Mouse (Mus musculus) cerebellum, adult 2 months (tissue): ENCODE measurements at regions not wholly inside any gene's neighbourhood (a gene's known extent, or its start where the extent isn't known, plus 50 kb on each side); places are given as distances from the start of the nearest gene placed in this dataset.

Experiments used
- DNase-seq, 2 experiments: peaks; one replicate each; pipeline ENCODE4 v3.0.0; 2021
- H3K27ac ChIP-seq: fragments of 200-500 bp; 2 replicates; pipeline ENCODE4 v1.5.1; 2012; ENCODE audit warnings: low read length, control low read depth, inconsistent platforms; ENCODE audit not compliant: insufficient read depth
- H3K27me3 ChIP-seq: fragments of 200-500 bp; 2 replicates; pipeline ENCODE4 v1.6.1; 2012; ENCODE audit warnings: inconsistent platforms, mild to moderate bottlenecking, low read length, moderate library complexity; ENCODE audit not compliant: control insufficient read depth, insufficient read depth
- H3K4me1 ChIP-seq: fragments of 200-500 bp; 2 replicates; pipeline ENCODE4 v1.6.1; 2011; ENCODE audit warnings: low read length; ENCODE audit not compliant: control insufficient read depth, insufficient read depth
- H3K4me3 ChIP-seq: fragments of 200-500 bp; replicated peaks from 2 replicates; pipeline ENCODE3; 2011; ENCODE audit warnings: mild to moderate bottlenecking, low read depth, low read length, control low read depth; ENCODE audit not compliant: insufficient read depth
- CTCF ChIP-seq: fragments of 200-500 bp; IDR thresholded peaks from 2 replicates; pipeline ENCODE4 v1.5.1; 2011; ENCODE audit warnings: low read depth, mild to moderate bottlenecking, control low read depth, low read length, moderate library complexity, borderline replicate concordance; ENCODE audit not compliant: insufficient read depth
- POLR2A ChIP-seq: fragments of 200-500 bp; IDR thresholded peaks from 2 replicates; pipeline ENCODE4 v1.6.1; 2011; ENCODE audit warnings: low read length, control low read depth, borderline replicate concordance; ENCODE audit not compliant: insufficient read depth
- WGBS: fragments of 180-500 bp; shearing (Covaris S2); methylation state at CpG from one replicate; pipeline ENCODE4 v1.1.7; 2018; 5-methylcytosine and 5-hydroxymethylcytosine counted together

GRCm38 (mm10) chr16:10098511-10098910, 71.5 kb upstream of the Rpl39l start:
- TF ChIP-seq POLR2A (no peak), CTCF (no peak)
- WGBS = 89% methylated on average over 11 of the region's 11 CpGs

GRCm38 (mm10) chr16:10088461-10089353, 81.3 kb upstream of the Rpl39l start:
- peak; percentile 8 to 23 for DNase-seq
- no peaks in the 10 kb centered on the region for H3K4me1 ChIP-seq
- H3K27ac ChIP-seq = no peak overlapping the region
- H3K4me3 ChIP-seq = no peak overlapping the region
- WGBS = 52% methylated on average over 18 of the region's 18 CpGs
- TF ChIP-seq POLR2A (no peak), CTCF (peak; percentile 58; the same call in 1 of the 2 replicates)
- H3K27me3 ChIP-seq = no peaks in the 10 kb centered on the region

More at GRCm38 (mm10) chr16:10098511-10098910, 71.5 kb upstream of the Rpl39l start:
- Histone ChIP-seq H3K4me3 (no peak overlapping the region), H3K27ac (no peak overlapping the region), H3K27me3 (no peaks in the 10 kb centered on the region), H3K4me1 (no peaks in the 10 kb centered on the region)
- DNase-seq = no peak

GRCm38 (mm10) chr16:10086341-10086740, 83.7 kb upstream of the Rpl39l start:
- DNase-seq = no peak
- 28% methylated on average over 1 of the region's 1 CpGs for WGBS
- H3K27me3 ChIP-seq = no peaks in the 10 kb centered on the region
- H3K4me3 ChIP-seq = no peak overlapping the region
- H3K27ac ChIP-seq = no peak overlapping the region
- TF ChIP-seq CTCF (no peak), POLR2A (no peak)
- no peaks in the 10 kb centered on the region for H3K4me1 ChIP-seq

DNA sequence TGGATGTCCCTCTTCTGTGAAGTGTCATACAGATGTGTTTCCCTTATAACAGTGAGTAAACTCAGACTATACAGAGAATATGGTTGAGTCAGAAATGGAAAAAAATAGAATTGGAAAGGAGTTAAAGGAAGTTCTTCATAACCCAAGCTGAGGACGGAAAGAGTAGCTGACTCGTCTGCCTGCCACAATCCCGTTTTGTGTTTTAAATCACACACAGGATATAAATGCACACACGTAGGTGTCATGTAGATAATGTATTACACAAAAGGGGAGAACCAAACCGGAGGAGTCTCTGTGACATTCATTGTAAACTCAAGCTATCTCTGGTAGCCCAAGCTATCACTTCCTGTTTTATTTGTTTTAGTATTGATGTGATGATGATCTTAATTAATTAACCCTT, 84.6 kb upstream of the Rpl39l start:
- 90% methylated on average over 5 of the region's 5 CpGs for WGBS
- no peak overlapping the region for H3K4me3 ChIP-seq
- H3K4me1 ChIP-seq = no peaks in the 10 kb centered on the region
- no peak overlapping the region for H3K27ac ChIP-seq
- no peak for DNase-seq
- no peak for TF ChIP-seq CTCF
- no peak for TF ChIP-seq POLR2A
- H3K27me3 ChIP-seq = no peaks in the 10 kb centered on the region

DNA sequence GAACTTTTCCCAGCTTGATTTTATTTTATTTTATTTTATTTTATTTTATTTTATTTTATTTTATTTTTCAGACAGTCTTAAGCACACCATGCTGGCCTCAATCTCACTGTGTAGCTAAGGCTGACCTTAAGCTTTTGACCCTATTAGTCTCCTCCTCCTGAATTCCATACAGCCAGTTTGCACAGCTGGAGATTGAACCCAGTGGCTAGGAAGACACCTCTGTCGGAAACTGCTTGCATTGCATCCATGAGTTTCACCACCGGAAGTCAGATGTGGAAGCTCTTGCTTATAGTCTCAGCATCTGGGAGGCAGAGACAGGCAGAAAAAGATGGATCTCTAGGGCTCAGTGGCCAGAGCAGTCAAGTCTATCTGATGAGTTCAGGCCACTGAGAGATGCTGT, 86.4 kb upstream of the Grin2a start:
- H3K4me3 ChIP-seq = no peak overlapping the region
- no peaks in the 10 kb centered on the region; the same call in 1 of the 2 replicates for H3K27me3 ChIP-seq
- H3K4me1 ChIP-seq = no peaks in the 10 kb centered on the region
- no peak for DNase-seq
- 58% methylated on average over 2 of the region's 2 CpGs for WGBS
- TF ChIP-seq POLR2A = no peak
- TF ChIP-seq CTCF = no peak
- no peak overlapping the region for H3K27ac ChIP-seq

- DNase-seq = no peak
- Histone ChIP-seq H3K27ac (no peak overlapping the region), H3K27me3 (no peaks in the 10 kb centered on the region; the same call in 1 of the 2 replicates), H3K4me1 (no peaks in the 10 kb centered on the region), H3K4me3 (no peak overlapping the region)
- TF ChIP-seq CTCF (no peak), POLR2A (no peak)
- WGBS = 85% methylated on average over 7 of the region's 7 CpGs
These were observed 84.8 kb upstream of the Grin2a start for GRCm38 (mm10) chr16:10080121-10080679.

DNA sequence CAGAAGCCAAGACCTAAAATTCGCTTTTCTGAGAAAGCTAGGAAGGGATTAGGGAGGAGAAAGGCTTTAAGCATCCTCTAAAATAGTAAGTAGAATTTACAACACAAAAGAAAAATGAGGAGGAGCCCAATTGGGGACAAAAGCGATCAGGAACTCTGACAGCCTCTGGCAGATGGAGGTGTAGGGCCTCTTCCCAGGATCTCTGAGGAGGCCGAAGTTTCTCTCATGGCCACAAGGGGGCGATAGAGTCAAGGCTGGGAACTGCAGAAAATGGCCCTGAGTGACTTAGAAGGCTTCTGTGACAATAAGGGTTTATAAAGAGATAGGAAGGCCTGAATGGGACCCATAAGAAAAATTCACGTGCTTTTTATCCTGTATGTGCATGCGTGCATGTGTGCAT, 77.8 kb upstream of the Grin2a start:
- H3K4me1 ChIP-seq = no peaks in the 10 kb centered on the region
- no peaks in the 10 kb centered on the region; the same call in 1 of the 2 replicates for H3K27me3 ChIP-seq
- H3K4me3 ChIP-seq = no peak overlapping the region
- 31% methylated on average over 6 of the region's 6 CpGs for WGBS
- TF ChIP-seq CTCF (peak; percentile 80), POLR2A (no peak)
- H3K27ac ChIP-seq = no peak overlapping the region
- DNase-seq = peak; percentile 67 to 73

- WGBS = 52% methylated on average over 8 of the region's 8 CpGs
These were observed 68.1 kb upstream of the Grin2a start for GRCm38 (mm10) chr16:10063491-10063890.

More at GRCm38 (mm10) chr16:10063491-10063890, 68.1 kb upstream of the Grin2a start:
- no peak for DNase-seq
- TF ChIP-seq CTCF (no peak), POLR2A (no peak)
- Histone ChIP-seq H3K27ac (no peak overlapping the region), H3K4me1 (no peaks in the 10 kb centered on the region), H3K4me3 (no peak overlapping the region), H3K27me3 (no peaks in the 10 kb centered on the region)
